Mouse (Mus musculus): ENCODE results near the gene Hdac7.

The Hdac7 gene

DNA sequence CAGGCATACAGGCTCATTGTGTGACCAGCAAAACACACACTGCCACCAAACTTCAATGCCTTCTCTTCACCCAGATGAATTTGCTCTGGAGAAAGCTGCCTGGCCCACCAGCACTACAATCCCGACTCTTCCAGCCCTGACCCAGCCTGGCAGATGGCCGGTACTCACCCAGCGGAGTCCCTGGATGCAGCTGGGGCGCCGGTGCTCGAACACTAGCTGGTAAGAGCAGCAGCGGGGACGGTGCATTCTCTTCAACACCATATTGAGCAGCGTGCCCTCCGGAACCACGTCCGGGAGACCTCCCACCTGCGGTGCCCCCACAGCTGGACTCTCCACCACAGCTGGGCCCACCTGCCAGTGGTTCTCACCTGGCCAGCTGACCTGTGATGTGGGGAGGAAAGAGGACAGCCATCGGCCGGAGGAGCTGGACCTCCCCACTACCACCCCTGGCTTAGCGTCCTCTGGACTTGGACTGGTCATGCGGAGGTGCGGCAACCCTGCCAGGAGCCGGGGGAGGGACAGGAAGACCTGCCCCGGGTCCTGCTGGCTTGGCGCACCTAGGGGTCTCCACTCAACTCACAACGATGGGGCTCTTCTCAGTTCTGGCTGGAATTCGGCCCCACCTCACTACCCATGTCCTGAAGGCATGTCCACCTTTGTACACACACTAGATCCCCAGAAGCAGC is 77.6 kb downstream of the Hdac7 start:
- DNase-seq (ENCODE audit: low spot score): no peak

DNA sequence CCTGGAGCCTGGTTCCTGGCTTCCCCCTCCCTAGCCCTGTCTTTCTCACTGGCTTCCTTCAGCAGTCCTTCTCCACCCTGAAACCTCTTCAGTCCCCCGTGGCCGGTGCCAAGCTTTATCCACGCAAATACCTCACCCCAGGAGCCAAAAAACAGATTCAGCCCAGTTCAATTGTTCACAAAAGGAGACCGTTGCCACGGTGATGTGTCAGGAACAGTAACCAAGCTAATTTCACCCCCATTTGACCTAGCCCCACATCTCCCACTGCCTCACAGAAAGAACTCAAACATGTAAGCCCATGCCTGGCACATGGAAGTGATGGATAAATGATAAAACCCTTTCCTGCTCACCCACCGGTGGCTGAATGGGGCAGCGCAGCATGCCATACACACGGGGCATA is 78.1 kb downstream of the Hdac7 start:
- DNase-seq (ENCODE audit: low spot score): no peak

DNA sequence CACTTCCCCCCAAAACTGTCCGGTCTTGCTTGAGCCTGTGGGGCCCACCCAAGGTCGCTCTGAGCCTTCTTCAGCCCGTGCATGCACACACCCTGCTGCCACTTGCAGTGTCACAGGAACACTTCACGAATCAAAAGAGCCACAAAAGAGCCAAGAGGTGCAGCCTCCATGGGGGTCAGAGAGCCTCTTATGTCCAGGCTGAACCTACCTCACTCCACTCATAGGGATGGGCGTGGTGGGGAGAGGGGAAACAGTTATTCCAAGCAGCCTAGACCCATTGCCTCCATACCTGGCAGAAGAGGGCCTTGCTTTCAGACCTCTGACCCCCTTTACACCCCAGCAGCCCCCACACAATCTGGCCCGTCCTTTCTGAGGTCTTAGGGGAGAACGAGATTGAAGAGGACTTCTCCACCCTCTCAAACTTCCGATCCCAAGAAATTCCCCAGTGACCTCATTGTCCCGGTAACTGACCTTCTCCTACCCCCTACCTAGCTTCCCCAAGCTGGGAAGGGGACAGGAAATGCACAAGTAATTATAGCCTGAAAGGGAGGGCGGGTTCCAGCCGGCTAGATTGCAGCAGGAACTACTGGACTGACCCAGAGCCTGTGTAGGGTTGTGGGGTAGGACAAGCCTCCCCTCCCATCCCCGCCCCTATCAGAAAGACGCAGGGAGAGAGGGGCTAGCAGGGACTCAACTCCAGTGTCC is 79.1 kb downstream of the Hdac7 start:
- no peak for DNase-seq (ENCODE audit: low spot score)

DNA sequence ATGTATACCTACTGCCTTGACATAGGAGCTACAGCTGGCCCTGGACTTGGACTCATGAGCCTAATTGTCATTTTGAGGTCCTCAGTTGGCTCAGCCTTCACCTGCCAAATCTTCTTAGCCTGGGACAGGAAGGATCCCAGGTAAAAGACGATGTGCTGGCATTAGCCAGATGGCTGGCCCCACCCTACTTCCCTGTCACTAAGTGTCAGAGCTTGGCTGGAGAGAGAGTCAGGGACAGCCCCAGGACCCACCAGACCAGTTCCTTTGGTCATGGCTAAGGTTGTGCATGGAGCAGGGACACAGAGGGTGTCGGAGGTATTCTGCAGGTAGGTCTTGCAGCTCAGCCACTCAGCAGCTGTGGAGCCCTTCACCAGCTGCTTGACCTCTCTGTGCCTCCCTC is 79.8 kb downstream of the Hdac7 start:
- no peak for DNase-seq (ENCODE audit: low spot score)

DNA sequence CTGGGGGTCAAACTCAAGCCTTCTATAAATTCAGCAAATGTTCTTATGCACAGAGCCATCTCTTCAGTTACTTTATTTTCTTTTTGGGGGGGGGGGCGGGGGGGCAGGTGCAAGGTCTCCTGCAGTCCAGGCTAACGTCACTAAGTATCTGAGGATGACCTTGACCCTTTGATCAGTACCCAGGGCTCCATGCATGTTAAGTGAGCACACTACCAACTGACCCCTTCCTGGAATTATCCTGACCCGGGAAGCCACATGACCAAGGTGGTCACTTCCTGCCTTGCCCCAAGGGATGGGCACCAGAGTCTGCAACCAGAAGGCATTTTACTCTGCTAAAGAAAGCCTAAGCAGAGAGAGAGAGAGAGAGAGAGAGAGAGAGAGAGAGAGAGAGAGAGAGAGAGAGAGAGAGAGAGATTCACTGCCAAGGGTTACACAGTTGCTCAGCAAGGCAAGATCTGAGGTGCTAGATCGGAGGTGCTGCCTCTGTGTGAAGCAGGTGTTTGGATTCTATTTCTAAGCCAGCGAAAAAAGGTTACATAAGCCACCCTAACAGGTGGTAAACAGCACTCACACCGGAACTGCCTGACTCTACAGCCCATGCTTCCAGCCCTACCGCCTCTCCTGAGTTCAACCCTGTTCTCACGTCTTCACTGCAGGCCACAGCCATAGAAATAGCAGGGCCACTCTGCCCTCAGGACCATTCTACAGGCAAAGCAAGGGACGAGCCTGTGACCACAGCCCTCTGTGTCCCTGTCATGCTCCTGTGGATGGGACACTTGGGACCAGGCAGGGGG is 80.8 kb downstream of the Hdac7 start:
- no peak for DNase-seq (ENCODE audit: low spot score)

DNA sequence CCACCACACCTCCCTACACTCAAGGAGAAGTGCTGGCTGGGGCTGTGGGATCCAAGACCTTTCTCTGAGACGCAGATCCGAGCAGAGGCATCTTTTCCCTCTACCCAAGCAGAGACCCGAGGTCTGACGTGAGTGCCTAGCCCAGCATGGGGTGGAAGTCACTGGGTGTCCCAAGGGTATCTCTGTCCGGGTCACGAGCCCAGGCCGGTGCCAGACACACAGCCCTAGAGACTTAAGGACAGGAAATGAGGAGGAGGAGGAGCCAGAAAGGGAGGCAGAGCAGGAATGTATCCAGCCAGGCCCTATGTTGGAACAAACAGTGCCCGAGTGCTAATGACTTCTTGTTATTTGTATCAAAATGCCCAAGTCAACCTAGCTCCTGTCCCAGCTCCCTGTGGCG is 81.6 kb downstream of the Hdac7 start:
- DNase-seq (ENCODE audit: low spot score): no peak

DNA sequence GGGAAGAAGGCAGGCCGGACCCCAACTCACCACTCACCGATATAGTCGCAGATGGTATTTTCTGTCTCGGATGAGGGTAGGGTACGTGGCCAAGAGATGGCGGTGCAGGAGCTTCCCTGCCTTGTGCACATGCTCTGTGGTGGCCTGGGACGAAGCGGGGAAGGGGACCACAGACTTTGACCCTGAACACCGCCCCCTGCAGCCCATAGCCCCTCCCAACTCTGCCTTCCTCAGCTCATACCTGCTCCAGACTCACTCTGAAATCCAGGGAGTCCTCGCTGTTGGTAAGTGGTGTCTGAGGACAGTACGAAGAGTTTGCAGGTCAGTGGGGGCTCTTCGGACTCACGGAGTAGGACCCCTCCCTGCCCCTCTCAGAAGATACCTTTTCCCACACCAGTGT is 82.9 kb downstream of the Hdac7 start:
- DNase-seq (ENCODE audit: low spot score): no peak

DNA sequence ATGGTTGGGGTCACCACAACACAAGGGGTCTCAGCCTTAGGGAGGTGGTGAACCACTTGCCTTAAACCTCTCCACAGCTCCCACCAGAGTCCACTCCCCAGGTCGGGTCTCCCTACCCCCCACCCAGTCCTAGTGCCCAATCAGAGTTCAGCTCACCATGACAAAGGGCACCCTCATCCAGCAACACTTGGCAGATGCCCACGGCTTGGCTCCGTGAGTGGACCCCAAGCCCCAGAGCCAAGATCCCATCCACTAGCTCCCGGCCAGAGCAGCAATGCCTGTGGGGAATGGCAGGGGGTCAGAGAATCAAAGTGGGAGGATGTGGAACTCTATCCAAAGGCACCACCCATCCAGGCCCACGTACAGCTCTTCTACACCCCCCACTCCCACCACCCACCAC is 83.3 kb downstream of the Hdac7 start:
- DNase-seq (ENCODE audit: low spot score): no peak

DNA sequence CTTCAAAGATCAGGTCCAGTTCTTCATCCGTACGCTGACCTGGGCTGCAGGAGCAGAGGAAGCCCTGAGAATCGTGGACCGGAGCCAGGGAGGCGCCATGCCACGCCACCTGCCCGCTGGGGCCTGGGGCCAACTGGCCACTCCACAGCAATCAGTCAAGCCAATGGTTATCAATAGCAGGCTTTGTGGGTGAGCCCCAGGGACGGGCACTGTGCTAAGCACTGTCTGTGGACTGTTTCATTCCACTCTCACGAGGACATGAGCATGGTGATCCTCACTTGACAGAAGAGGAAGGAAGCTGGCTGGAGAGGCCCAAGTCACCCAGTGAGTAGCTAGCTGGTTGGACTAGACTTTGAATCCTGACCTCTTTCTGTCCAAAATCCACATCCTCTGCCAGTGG is 84.3 kb downstream of the Hdac7 start:
- DNase-seq (ENCODE audit: low spot score): no peak

DNA sequence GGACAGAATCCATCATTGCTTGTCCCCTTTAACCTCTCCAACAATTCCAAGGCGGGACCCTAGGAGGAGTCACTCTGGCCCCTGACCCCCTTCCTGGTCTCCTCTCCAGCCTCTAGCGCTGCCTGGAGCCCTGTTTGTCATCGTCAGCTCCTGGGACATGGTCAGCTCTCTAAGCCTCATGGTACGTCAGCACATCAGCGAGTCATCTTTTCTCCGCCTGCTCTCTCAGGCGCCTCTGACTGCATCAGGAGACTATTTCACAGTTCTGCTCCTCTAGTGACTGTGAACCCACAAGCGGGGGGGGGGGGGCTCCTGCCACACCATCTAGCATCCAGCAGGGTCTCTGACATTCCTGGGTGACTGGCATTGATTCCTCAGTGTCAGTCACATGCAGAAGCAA is 88.9 kb downstream of the Hdac7 start:
- DNase-seq (ENCODE audit: low spot score): no peak

DNA sequence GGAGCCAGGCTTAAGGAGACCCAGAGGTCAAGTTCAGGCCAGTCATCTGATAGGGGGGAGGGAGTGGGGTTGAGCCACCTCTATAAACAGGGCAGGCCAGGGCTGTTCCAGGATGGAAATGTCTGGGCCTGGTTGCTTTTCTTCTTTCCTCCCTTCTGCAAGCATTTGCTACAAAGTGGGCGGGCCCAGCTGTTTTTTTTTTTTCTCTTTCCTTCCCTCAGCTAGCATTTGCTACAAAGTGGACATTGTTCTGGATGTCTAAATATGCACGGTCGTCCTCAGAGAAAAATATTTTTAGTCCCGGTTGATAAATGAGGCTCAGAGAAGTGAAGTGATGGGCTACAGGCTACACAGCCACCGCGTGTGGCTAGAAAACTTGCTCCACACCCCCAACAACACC is 89.8 kb downstream of the Hdac7 start:
- DNase-seq (ENCODE audit: low spot score): no peak

DNA sequence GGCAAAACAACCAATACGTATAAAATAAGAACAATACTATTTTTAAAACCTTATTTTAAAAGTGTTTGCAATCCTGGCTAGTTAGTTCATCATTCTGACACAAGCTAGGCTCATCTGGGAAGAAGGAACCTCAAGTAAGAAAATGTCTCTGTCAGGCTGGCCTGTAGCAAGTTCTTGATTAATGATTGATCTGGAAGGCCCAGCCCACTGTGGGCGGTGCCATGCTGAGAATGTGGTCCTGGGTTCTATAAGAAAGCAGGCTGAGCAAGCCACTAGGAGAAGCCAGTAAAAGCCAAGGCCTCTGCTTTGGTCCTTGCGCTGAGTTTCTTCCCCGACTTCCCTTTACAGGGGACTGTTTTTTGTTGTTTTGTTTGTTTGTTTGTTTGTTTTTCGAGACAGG is 91.8 kb downstream of the Hdac7 start:
- DNase-seq (ENCODE audit: low spot score): no peak

DNA sequence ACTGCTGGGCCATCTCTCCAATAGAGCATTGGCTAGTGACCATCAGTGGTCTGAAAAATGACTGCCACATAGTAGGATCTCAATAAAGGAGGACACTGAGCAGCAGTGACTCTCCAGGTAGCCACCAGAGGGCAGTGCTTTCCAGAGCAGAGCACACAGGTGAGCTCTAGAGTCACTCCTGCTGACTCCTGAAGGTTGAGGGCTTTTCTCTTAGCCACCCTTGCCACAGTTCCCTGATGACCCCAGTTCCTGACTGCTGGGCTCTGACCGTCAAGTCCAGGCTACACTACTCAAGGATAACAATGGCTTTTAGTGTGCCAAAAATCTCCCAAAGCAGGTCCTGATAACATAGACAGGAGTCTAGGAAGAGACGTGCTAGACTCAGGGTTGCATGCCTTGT is 92.6 kb downstream of the Hdac7 start:
- DNase-seq (ENCODE audit: low spot score): peak; percentile 42

DNA sequence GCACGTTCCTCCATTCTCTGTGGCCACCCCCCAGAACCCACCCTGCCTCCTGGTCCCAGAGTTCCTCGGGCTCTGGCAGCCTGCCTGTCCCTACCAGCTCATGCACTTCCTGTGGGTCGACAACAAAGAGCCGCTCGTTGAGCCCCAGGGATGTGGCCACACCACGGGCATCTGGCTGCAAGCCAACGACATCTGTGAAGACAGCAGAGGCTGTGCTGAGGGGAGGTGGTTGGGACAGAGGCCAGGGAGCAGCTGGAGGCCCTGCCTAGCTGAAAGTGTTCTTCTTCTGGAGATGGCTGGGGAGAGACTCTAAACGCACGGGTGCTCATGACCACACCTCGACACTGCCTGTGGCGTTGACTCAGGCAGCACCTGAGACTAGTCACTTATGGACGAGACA is 93.6 kb downstream of the Hdac7 start:
- DNase-seq (ENCODE audit: low spot score): peak; percentile 45

DNA sequence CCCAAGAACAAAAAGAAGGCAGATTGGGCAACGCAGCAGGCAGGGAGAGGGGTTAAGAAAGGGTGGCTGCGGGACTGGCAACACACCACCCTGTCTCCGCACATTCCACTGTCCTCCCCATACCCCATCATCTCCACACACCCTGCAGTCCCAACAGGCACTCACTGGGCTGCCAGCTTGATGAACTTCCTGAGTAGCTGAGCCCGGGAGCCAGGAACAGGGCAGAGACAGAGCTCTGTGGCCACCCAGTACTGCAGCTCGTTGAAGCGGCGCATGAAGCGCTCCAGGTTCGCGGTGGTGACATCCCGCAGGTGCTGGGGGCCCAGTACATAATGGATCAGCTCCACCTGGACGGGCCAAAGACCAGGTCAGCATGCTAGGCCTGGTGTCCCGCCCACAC is 94.5 kb downstream of the Hdac7 start:
- DNase-seq (ENCODE audit: low spot score): no peak

DNA sequence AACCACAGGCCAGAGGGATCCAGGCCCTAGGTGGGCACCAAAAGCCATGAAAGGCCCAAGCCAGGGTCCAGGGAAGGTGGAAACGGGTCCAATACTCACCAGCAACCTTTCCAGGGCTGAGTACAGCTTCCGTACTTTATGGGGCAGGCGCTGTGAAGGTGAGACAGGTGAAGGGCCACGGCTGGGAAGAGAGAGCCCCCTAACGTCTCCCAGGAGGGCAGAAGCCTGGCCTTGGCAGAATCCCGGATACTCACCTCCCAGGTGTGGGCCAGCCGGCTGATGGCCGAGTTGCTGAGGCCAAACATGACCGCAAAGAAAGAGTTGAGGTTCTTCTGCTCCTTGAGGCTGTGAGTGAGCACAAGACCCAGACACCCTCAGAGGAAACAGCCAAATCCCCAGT is 94.9 kb downstream of the Hdac7 start:
- DNase-seq (ENCODE audit: low spot score): no peak

DNA sequence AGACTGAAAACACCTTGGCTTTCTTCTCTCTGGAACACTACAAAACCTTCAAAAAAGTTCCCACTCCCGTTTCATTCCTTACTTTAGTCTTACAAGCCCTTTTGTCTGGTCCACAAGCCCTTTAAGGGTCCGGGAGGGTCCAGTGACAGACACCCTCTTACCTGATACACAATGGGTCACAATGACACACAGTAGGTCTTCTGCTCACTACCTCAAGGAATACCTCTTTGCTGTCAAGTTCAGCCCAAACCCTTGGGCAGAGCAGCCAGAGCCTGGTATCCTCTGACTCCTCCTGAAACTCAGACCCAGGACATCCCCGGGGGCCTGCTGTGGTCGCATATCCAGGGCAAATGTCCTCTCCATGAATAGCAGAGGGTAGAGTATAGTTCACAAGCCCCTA is 95.3 kb downstream of the Hdac7 start:
- no peak for DNase-seq (ENCODE audit: low spot score)

DNA sequence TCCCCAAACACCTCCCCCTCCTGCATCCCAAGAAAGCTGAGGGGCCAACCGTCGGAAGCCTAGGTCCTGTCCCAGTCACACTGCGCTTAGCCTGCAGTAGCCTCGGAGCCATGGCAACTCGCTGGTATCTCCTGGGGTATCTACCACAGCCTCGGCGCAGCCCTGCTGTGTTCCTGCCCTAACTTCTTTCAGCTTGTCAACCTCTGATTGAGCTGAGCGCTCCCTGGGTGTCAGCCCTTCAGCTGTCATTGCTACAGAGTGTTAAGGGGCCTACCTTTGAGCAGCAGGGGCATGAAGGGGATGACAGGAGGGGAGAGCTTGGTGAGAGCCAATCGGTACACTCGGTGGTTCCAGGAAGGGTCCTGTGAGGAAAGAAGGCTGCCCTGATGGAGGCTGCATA is 96.0 kb downstream of the Hdac7 start:
- no peak for DNase-seq (ENCODE audit: low spot score)

DNA sequence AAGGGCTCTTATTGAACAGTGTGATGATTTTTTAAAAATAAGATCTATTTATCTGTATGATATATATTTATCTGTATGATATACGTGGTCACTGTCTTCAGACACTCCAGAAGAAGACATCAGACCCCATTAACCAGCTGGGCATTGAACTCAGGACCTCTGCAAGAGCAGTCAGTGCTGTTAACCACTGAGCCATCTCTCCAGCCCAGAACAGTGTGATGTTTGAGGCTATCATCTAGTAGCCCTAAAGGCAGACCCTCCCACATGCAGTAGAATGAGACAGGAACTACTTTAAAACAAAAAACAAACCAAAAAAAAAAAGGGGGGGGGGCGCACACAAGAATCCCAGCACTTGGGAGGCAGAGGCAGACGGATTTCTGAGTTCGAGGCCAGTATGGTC is 96.8 kb downstream of the Hdac7 start:
- no peak for DNase-seq (ENCODE audit: low spot score)

DNA sequence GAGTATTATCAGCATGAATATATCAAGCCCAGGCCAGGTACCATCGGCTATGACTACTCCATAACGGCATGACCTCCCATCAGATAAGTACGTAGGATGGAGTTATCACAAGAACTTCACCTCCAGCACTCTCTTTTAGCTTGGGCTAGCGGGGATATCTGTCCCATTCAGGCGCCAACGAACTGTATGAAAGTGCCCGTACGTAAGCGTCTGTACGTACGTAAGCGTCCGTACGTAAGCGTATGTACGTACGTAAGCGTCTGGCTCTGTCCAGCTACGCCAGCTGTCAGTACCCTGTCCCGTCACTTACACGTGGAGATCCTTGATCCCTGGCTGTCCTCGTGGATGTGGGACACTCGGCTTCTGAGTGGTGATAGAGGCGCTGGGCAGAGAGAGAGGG is 97.6 kb downstream of the Hdac7 start:
- DNase-seq (ENCODE audit: low spot score): no peak

DNA sequence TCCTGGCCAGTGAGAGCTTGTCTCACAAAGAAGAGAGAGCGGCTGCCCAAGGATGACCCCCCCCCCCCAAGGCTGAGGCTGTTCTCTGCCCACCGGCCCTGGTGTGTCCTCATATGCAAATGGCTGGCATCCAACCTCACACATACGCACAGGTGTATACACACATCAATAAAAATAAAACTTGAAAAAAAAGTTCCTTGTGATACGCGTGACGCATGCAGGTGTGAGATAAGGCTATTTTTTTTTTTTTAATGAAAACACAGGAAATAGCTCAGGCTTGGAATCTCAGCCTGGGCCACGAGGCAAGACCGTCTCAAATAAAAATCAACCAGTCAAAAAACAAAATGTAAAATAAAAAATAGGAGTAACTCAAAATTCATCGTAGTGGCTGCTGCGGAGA is 98.0 kb downstream of the Hdac7 start:
- no peak for DNase-seq (ENCODE audit: low spot score)

DNA sequence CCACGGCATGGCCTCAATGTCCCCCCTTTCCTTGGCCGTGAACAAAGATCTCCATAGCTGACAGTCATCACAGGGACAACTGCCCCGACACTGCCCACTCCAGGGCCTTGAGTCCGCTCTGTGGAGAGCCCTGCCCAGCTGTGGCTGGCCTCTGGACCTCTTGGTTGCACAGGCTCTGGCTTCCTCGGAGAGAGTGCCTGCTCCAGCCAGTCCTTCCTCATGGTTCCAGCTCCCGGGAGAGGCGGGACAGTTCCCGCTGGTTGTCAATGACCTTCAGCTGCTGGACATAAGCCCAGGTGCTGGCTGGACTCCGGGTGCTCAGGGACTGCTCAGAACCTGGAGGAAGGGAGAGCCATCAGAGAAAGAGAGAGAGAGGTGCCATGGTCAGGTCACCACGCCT is 99.0 kb downstream of the Hdac7 start:
- DNase-seq (ENCODE audit: low spot score): no peak

DNA sequence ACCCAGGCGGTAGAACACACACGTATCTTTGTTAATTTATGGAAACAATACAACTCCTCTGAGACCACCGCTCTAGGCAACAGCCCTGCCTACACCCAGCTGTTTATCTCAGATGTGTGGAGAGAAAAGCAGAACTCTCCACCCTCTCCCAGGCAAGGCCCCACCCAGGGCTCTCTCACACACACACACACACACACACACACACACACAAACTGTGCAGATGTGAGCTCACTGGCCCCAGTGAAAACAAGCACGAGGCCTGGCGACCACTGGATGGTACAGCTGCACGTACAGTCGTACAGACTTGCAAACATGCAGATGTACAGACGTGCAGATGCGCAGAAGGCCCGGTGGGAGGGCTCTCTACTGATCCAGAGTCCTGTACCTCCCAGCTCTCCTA is 99.4 kb downstream of the Hdac7 start:
- no peak for DNase-seq (ENCODE audit: low spot score)
